Mouse (Mus musculus) kidney, postnatal 25 days (tissue): ENCODE measurements around the gene Nsun5.
"Not testable (repeated sequence)": the region's sequence is repeated elsewhere in the genome, so short reads cannot be mapped to it uniquely, and the experiment has no call there.

ENCODE experiments used
- DNase-seq, 2 experiments: peaks; one replicate each; pipeline ENCODE4 v3.0.0; 2021; ENCODE audit warnings: mixed read lengths in 2 of 2

Nsun5 gene

GRCm38 (mm10) chr5:135369787-135370654, at the start of gene Nsun5:
Nsun5 (plus strand) TSS chr5:135369953.
- peak; percentile 97 to 98 for DNase-seq

GRCm38 (mm10) chr5:135322197-135322596, 47.6 kb upstream of the Nsun5 start:
- no peak for DNase-seq

- DNase-seq: no peak
These were observed 43.6 kb upstream of the Nsun5 start for GRCm38 (mm10) chr5:135326121-135326659.

GRCm38 (mm10) chr5:135329471-135329870, 40.3 kb upstream of the Nsun5 start:
- DNase-seq: no peak

- DNase-seq: no peak
These were observed 39.6 kb upstream of the Nsun5 start for GRCm38 (mm10) chr5:135330201-135330600.

GRCm38 (mm10) chr5:135331161-135331560, 38.6 kb upstream of the Nsun5 start:
- DNase-seq: no peak

GRCm38 (mm10) chr5:135337575-135337974, 32.2 kb upstream of the Nsun5 start:
- peak; percentile 17 to 35 for DNase-seq

- DNase-seq: peak; percentile 8 to 42
These were observed 23.8 kb upstream of the Nsun5 start for GRCm38 (mm10) chr5:135345989-135346388.

- DNase-seq: no peak
These were observed 23.3 kb upstream of the Nsun5 start for GRCm38 (mm10) chr5:135346430-135346829.

GRCm38 (mm10) chr5:135347511-135348011, 22.2 kb upstream of the Nsun5 start:
- DNase-seq: peak in 1 of 2 experiments; percentile 19

- DNase-seq: peak in 1 of 2 experiments; percentile 28
These were observed 19.9 kb upstream of the Nsun5 start, which contains the start of gene Fkbp6 for GRCm38 (mm10) chr5:135349862-135350261. Fkbp6 (minus strand) TSS chr5:135350044.

GRCm38 (mm10) chr5:135351606-135352005, 18.1 kb upstream of the Nsun5 start:
- peak in 1 of 2 experiments; percentile 18 for DNase-seq

- no peak for DNase-seq
These were observed 16.8 kb upstream of the Nsun5 start, which contains the start of gene Trim50 for GRCm38 (mm10) chr5:135352995-135353394. Trim50 (plus strand) TSS chr5:135353295.

GRCm38 (mm10) chr5:135353564-135353963, 16.2 kb upstream of the Nsun5 start:
- peak in 1 of 2 experiments; percentile 24 for DNase-seq

GRCm38 (mm10) chr5:135356090-135356489, 13.7 kb upstream of the Nsun5 start:
- peak in 1 of 2 experiments; percentile 25 for DNase-seq

GRCm38 (mm10) chr5:135357556-135357955, 12.2 kb upstream of the Nsun5 start:
- DNase-seq: peak; percentile 51 to 75

- no peak for DNase-seq
These were observed 10.0 kb upstream of the Nsun5 start for GRCm38 (mm10) chr5:135359772-135360171.

- DNase-seq: no peak
These were observed 7.2 kb upstream of the Nsun5 start for GRCm38 (mm10) chr5:135362572-135362971.

GRCm38 (mm10) chr5:135363540-135363939, 6.2 kb upstream of the Nsun5 start:
- peak in 1 of 2 experiments; percentile 35 for DNase-seq

GRCm38 (mm10) chr5:135367841-135368240, 1.9 kb upstream of the Nsun5 start:
- DNase-seq: peak; percentile 28 to 40

- no peak for DNase-seq
These were observed 1.4 kb upstream of the Nsun5 start for GRCm38 (mm10) chr5:135368312-135368711.

- not testable (repeated sequence) for DNase-seq
These were observed 557 bp upstream of the Nsun5 start for GRCm38 (mm10) chr5:135369196-135369595.

- DNase-seq: no peak
These were observed 1.4 kb downstream of the Nsun5 start for GRCm38 (mm10) chr5:135371195-135371594.

- DNase-seq: no peak
These were observed 3.8 kb downstream of the Nsun5 start for GRCm38 (mm10) chr5:135373601-135374000.
